Mouse (Mus musculus): ENCODE measurements around the gene Ctnna3. TPM values are rescaled to one million over a fixed set of nuclear protein-coding genes. Genes with fewer than 3 reads are reported as not detected.
"Not testable (repeated sequence)": the region's sequence is repeated elsewhere in the genome, so short reads cannot be mapped to it uniquely, and the experiment has no call there.

Gene Ctnna3
- total RNA-seq, 2 experiments from 2014 or later = 50.1 to 53.2 TPM

GRCm38 (mm10) chr10:64636760-64637159 is 1206.9 kb downstream of the Ctnna3 start:
- DNase-seq = no peak

- no peak for DNase-seq
Observed at GRCm38 (mm10) chr10:64639061-64639460, 1209.2 kb downstream of the Ctnna3 start.

GRCm38 (mm10) chr10:64641093-64641492 is 1211.2 kb downstream of the Ctnna3 start:
- DNase-seq = no peak

- DNase-seq = no peak
Observed at GRCm38 (mm10) chr10:64641576-64641975, 1211.7 kb downstream of the Ctnna3 start.

GRCm38 (mm10) chr10:64643976-64644375 is 1214.1 kb downstream of the Ctnna3 start:
- DNase-seq = no peak

GRCm38 (mm10) chr10:64661190-64661589 is 1231.3 kb downstream of the Ctnna3 start:
- no peak for DNase-seq

GRCm38 (mm10) chr10:64671469-64671868 is 1241.6 kb downstream of the Ctnna3 start:
- no peak for DNase-seq

GRCm38 (mm10) chr10:64675796-64676195 is 1245.9 kb downstream of the Ctnna3 start:
- no peak for DNase-seq

- DNase-seq = no peak
Observed at GRCm38 (mm10) chr10:64710017-64710416, 1280.1 kb downstream of the Ctnna3 start.

GRCm38 (mm10) chr10:64718036-64718435 is 1288.1 kb downstream of the Ctnna3 start:
- no peak for DNase-seq

- no peak for DNase-seq
Observed at GRCm38 (mm10) chr10:64735692-64736091, 1305.8 kb downstream of the Ctnna3 start.

GRCm38 (mm10) chr10:64736616-64737015 is 1306.7 kb downstream of the Ctnna3 start:
- DNase-seq = no peak

- DNase-seq = not testable (repeated sequence)
Observed at GRCm38 (mm10) chr10:64741721-64742120, 1311.8 kb downstream of the Ctnna3 start.

- DNase-seq = not testable (repeated sequence)
Observed at GRCm38 (mm10) chr10:64744099-64744498, 1314.2 kb downstream of the Ctnna3 start.

- DNase-seq = no peak
Observed at GRCm38 (mm10) chr10:64748651-64749050, 1318.8 kb downstream of the Ctnna3 start.

GRCm38 (mm10) chr10:64750791-64751190 is 1320.9 kb downstream of the Ctnna3 start:
- DNase-seq = peak; percentile 1 to 22

- no peak for DNase-seq
Observed at GRCm38 (mm10) chr10:64836315-64836714, 1406.4 kb downstream of the Ctnna3 start.

GRCm38 (mm10) chr10:64861439-64861838 is 1431.5 kb downstream of the Ctnna3 start:
- DNase-seq = no peak

GRCm38 (mm10) chr10:64870888-64871287 is 1441.0 kb downstream of the Ctnna3 start:
- no peak for DNase-seq

GRCm38 (mm10) chr10:64876506-64876905 is 1446.6 kb downstream of the Ctnna3 start:
- DNase-seq = no peak

GRCm38 (mm10) chr10:64879860-64880259 is 1450.0 kb downstream of the Ctnna3 start:
- DNase-seq = no peak

GRCm38 (mm10) chr10:64886946-64887345 is 1457.0 kb downstream of the Ctnna3 start:
- no peak for DNase-seq

- DNase-seq = no peak
Observed at GRCm38 (mm10) chr10:64892458-64892857, 1462.6 kb downstream of the Ctnna3 start.

GRCm38 (mm10) chr10:64898739-64899138 is 1468.8 kb downstream of the Ctnna3 start:
- no peak for DNase-seq

- no peak for DNase-seq
Observed at GRCm38 (mm10) chr10:64901726-64902125, 1471.8 kb downstream of the Ctnna3 start.
